Mouse (Mus musculus): ENCODE data around the gene 2210016L21Rik. TPM values are rescaled to one million over a fixed set of nuclear protein-coding genes. Genes with fewer than 3 reads are reported as not detected.

Gene 2210016L21Rik
- polyA plus RNA-seq, 1 experiment from 2014 or later = 106 TPM

DNA sequence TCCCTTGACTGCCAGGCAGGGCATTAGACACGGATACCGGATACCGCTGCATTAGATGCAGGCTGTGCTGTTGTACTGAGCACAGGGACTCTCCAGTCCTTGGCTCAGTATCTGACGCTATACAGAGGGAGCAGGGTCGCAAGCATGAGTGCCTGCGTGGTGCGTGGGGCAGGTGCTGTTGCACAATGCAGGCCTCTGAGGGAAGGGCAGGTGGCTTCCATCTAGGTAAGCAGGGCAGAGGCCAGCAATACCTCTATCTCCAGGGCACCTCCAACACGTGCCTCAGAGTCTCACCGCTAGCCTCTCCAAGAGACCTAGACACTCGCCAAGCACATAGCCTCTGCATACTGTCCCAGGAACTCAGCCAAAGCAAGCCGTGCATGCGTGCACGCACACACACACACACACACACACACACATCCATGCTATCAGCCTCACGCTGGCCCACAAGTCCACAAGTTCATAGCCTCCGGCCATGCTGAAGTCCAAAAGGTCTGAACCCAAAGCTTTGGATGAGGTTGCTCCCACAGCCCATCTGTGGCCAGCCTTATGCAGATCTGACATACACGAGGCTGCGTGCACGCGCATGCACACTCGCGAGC is 9.4 kb downstream of the 2210016L21Rik start:
- H3K4me3 ChIP-seq (replicated peaks; ENCODE audit: low read length) = no peak overlapping the region
- H3K36me3 ChIP-seq (ENCODE audit: control insufficient read depth, insufficient read depth) = peaks cover 13% of the 10 kb centered on the region
- no peaks in the 10 kb centered on the region for H3K9me3 ChIP-seq (ENCODE audit: control insufficient read depth, low read length)
- no peaks in the 10 kb centered on the region for H3K4me1 ChIP-seq (replicated peaks; ENCODE audit: control insufficient read depth, insufficient read depth, low read length)
- no peak for ATAC-seq
- H3K9ac ChIP-seq (replicated peaks; ENCODE audit: low read depth, low read length) = no peak overlapping the region
- 81% methylated on average over 21 of the region's 21 CpGs for WGBS
- no peaks in the 10 kb centered on the region for H3K27me3 ChIP-seq (replicated peaks; ENCODE audit: control insufficient read depth, insufficient read depth, low read length)
- H3K4me2 ChIP-seq (ENCODE audit: low read length) = no peak overlapping the region
- H3K27ac ChIP-seq (ENCODE audit: low read length) = no peak overlapping the region

DNA sequence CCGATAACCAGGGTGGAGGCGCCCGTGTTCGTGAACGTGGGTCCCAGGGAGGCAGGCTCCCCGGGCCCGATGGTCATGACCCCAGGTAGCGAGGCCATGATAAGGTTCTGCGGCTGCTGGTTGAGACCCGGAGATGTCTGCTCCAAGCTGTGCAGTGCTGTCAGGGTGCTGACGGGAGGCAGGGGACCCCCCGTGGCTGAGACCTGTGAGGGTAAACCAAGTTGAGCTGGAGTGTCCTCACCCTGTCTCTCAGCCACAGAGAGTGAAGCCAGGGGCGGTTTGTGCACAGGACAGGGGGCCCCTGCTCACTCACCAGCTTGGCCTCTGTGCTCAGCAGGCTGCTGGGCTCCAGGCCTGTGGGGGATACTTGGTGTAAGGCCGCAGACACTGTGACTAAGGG is 11.4 kb downstream of the 2210016L21Rik start:
- Histone ChIP-seq H3K27ac (ENCODE audit: low read length) (no peak overlapping the region), H3K9ac (replicated peaks; ENCODE audit: low read depth, low read length) (no peak overlapping the region), H3K4me2 (ENCODE audit: low read length) (no peak overlapping the region), H3K27me3 (replicated peaks; ENCODE audit: control insufficient read depth, insufficient read depth, low read length) (no peaks in the 10 kb centered on the region), H3K36me3 (ENCODE audit: control insufficient read depth, insufficient read depth) (peaks cover 4% of the 10 kb centered on the region; the same call in 1 of the 2 replicates), H3K9me3 (ENCODE audit: control insufficient read depth, low read length) (no peaks in the 10 kb centered on the region), H3K4me3 (replicated peaks; ENCODE audit: low read length) (no peak overlapping the region), H3K4me1 (replicated peaks; ENCODE audit: control insufficient read depth, insufficient read depth, low read length) (no peaks in the 10 kb centered on the region)
- WGBS = 90% methylated on average over 14 of the region's 14 CpGs
- ATAC-seq = no peak

DNA sequence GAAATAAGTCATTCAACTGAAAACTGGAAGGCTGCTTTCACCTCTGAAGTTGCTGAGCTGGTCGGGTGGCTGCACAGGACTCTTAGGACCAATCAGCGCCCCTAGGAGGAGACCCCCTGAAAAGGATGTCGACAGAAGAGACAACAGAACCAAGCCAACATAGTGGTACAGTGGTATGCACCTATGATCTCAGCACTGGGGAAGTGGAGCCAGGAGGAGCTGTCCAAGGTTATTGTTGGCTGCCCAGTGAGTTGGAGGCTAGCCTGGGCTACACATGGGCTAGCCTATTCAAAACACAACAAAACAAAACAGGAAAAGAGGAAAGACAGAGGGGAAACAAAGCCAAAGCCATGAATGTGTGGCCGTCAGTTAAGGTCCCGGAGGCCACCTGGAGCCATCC is 16.1 kb downstream of the 2210016L21Rik start:
- Histone ChIP-seq H3K4me2 (ENCODE audit: low read length) (no peak overlapping the region), H3K27me3 (replicated peaks; ENCODE audit: control insufficient read depth, insufficient read depth, low read length) (no peaks in the 10 kb centered on the region), H3K9me3 (ENCODE audit: control insufficient read depth, low read length) (peaks cover 4% of the 10 kb centered on the region; the same call in 1 of the 2 replicates), H3K4me3 (replicated peaks; ENCODE audit: low read length) (no peak overlapping the region), H3K36me3 (ENCODE audit: control insufficient read depth, insufficient read depth) (no peaks in the 10 kb centered on the region), H3K4me1 (replicated peaks; ENCODE audit: control insufficient read depth, insufficient read depth, low read length) (no peaks in the 10 kb centered on the region), H3K9ac (replicated peaks; ENCODE audit: low read depth, low read length) (no peak overlapping the region), H3K27ac (ENCODE audit: low read length) (no peak overlapping the region)
- ATAC-seq = no peak
- 84% methylated on average over 5 of the region's 5 CpGs for WGBS

DNA sequence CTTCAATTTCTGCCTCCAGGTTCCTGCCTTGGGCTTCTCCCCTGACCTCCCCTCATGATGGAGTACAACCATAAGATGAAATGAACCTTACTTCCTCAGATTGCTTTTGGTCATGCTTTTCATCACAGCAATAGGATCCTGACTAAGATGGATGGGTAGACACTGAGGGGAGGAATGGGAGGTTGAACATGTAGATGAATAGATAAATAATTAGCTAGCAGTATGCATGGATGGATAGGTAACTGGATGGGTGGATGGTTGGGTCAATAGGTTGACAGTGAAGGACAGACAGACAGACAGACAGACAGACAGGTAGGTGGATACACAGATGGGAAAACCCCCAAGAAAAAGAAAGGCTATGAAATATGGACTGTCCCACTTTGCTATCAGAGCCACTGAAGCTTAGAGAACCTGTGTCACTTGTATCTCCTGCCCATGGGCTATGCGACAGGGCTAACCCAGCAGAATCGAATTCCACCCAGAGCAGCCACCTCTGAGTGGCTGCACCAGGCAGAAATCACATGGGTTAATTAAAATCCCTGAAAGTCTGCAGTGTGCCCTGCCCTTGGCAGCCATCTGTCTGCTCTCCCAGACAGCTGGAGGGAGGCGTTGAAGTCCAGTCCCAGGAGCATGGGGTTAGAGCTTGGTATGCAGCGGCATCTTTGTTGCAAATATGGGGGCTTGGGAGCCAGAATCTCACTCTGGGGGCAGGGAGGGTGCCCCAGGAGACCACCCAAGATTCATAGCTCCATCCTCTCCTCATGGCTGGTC is 19.8 kb downstream of the 2210016L21Rik start:
- Histone ChIP-seq H3K4me3 (replicated peaks; ENCODE audit: low read length) (no peak overlapping the region), H3K27me3 (replicated peaks; ENCODE audit: control insufficient read depth, insufficient read depth, low read length) (no peaks in the 10 kb centered on the region), H3K36me3 (ENCODE audit: control insufficient read depth, insufficient read depth) (no peaks in the 10 kb centered on the region), H3K9ac (replicated peaks; ENCODE audit: low read depth, low read length) (no peak overlapping the region), H3K4me1 (replicated peaks; ENCODE audit: control insufficient read depth, insufficient read depth, low read length) (no peaks in the 10 kb centered on the region), H3K9me3 (ENCODE audit: control insufficient read depth, low read length) (peaks cover 4% of the 10 kb centered on the region; the same call in 1 of the 2 replicates), H3K4me2 (ENCODE audit: low read length) (no peak overlapping the region), H3K27ac (ENCODE audit: low read length) (no peak overlapping the region)
- ATAC-seq = no peak
- 70% methylated on average over 4 of the region's 4 CpGs for WGBS

DNA sequence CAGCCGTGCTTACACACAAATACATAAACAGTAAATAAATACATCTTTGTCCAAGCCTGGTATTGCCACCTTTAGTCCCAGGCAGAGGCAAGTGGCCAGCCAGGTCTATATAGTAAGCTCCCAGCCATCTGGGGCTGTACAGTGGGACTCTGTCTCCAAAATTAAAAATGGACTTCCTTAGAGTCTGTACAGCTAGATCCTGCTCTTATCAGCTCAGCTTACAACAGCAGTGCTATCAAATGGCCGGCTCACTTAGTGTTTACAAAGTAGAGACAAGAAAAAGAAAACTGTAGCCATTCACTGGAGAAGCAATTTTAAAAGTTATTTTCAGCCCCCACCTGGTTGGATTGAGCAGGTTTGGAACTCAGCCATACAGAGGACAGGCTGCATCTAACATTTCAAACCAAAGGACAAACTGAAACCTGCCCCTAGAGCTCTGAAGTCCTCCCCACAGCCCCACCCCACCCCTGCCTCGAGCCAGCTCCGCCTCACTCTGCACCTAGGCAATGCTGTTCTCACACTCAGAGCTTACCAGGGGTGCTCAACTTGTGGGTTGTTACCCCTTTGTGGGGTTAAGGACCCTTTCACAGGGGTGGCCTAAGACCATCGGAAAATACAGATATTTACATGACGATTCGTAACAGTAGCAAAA is 22.5 kb downstream of the 2210016L21Rik start:
- H3K4me3 ChIP-seq (replicated peaks; ENCODE audit: low read length) = no peak overlapping the region
- ATAC-seq = no peak
- H3K9me3 ChIP-seq (ENCODE audit: control insufficient read depth, low read length) = no peaks in the 10 kb centered on the region
- no peak overlapping the region for H3K9ac ChIP-seq (replicated peaks; ENCODE audit: low read depth, low read length)
- no peaks in the 10 kb centered on the region for H3K36me3 ChIP-seq (ENCODE audit: control insufficient read depth, insufficient read depth)
- 0 out of 2 replicates have a peak, but pooled peaks cover 2% of the 10 kb centered on the region for H3K27me3 ChIP-seq (replicated peaks; ENCODE audit: control insufficient read depth, insufficient read depth, low read length)
- no peak overlapping the region for H3K27ac ChIP-seq (ENCODE audit: low read length)
- H3K4me2 ChIP-seq (ENCODE audit: low read length) = no peak overlapping the region
- 72% methylated on average over 7 of the region's 7 CpGs for WGBS
- no peaks in the 10 kb centered on the region for H3K4me1 ChIP-seq (replicated peaks; ENCODE audit: control insufficient read depth, insufficient read depth, low read length)

DNA sequence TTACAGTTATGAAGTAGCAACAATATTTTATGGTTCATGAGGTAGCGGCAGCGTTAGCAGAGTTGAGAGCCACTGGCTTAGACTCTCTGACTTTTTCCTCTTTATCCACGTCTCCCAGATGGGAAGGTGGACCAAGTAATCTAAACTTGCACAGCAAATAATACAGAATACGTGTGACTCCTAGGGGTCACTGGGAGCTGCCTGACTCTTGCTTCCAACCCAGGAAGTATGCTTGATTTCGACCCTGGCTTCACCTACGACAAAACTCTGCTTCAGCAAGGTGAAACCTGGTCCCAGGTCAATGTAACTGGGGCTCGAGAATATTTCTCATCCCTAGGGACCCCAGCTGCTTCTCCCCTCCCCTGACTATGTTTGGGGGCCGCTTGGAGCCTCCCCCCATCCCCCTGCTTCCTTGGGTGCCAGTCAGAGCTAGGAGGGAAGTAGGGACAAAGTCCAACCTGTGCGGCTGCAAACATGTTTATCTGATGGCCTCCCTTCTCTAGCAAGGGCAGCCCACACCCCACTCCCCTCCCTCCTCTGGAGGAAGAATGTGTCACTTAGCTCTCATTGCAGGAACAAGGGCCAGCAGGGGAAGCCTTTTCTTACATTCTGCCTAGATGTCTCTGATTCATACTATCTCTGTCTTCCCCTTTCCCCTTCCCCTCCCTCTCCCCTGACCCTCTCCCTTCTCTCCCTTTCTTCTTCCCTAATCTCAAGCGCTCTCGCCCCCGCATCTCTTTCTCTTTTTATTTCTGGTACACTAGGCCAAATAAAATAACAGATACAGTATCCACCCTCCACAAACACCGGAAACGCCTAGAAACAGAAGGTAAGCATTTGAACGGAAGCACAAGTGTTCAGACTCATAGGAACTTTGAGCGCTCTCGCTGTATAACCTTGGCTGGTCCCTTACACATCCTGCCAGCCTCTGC is 23.3 kb downstream of the 2210016L21Rik start:
- no peaks in the 10 kb centered on the region for H3K9me3 ChIP-seq (ENCODE audit: control insufficient read depth, low read length)
- no peaks in the 10 kb centered on the region for H3K36me3 ChIP-seq (ENCODE audit: control insufficient read depth, insufficient read depth)
- H3K4me3 ChIP-seq (replicated peaks; ENCODE audit: low read length) = no peak overlapping the region
- H3K4me1 ChIP-seq (replicated peaks; ENCODE audit: control insufficient read depth, insufficient read depth, low read length) = no peaks in the 10 kb centered on the region
- ATAC-seq = no peak
- H3K27me3 ChIP-seq (replicated peaks; ENCODE audit: control insufficient read depth, insufficient read depth, low read length) = 0 out of 2 replicates have a peak, but pooled peaks cover 2% of the 10 kb centered on the region
- H3K27ac ChIP-seq (ENCODE audit: low read length) = no peak overlapping the region
- 70% methylated on average over 17 of the region's 17 CpGs for WGBS
- no peak overlapping the region for H3K4me2 ChIP-seq (ENCODE audit: low read length)
- no peak overlapping the region for H3K9ac ChIP-seq (replicated peaks; ENCODE audit: low read depth, low read length)

DNA sequence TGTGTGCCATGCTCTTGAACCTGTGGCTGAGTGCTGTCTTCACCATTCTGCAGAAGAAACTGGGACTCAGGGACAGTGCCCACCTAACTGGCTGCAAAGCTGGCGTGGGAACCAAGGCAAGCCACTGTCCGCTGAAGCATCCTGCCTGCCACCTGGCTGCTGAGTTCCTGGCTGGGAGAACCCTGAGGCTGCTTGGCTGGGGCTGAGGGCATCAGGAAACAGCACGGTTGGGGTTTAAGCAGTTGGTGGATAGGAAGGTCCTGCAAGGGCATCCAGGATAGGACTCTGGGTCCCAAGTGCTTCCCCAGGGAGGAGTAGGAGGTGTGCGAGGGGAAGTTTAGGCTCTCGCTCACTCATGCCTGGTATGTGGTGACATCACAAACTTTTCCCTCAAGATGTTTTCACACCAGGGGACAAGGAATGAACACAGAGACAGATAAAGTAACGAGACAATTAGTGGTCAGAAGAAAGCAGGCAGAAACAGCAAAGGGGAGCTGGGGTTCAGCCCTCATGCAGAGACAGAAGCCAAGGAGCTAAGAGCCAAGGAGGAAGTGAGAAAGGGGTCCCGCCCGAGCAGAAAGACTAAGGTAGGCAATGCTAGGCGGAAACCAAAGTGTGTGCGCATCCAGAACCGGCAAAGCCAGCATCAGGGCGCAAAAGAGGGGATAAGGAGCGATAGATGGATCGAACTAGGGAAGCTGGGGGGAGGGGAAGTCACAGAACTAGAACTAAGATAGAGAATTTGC is 25.7 kb downstream of the 2210016L21Rik start:
- WGBS = 46% methylated on average over 14 of the region's 14 CpGs
- H3K4me1 ChIP-seq (replicated peaks; ENCODE audit: control insufficient read depth, insufficient read depth, low read length) = no peaks in the 10 kb centered on the region
- H3K4me2 ChIP-seq (ENCODE audit: low read length) = no peak overlapping the region
- ATAC-seq = no peak
- H3K4me3 ChIP-seq (replicated peaks; ENCODE audit: low read length) = no peak overlapping the region
- H3K27ac ChIP-seq (ENCODE audit: low read length) = no peak overlapping the region
- no peaks in the 10 kb centered on the region for H3K9me3 ChIP-seq (ENCODE audit: control insufficient read depth, low read length)
- no peak overlapping the region for H3K9ac ChIP-seq (replicated peaks; ENCODE audit: low read depth, low read length)
- 0 out of 2 replicates have a peak, but pooled peaks cover 2% of the 10 kb centered on the region for H3K27me3 ChIP-seq (replicated peaks; ENCODE audit: control insufficient read depth, insufficient read depth, low read length)
- H3K36me3 ChIP-seq (ENCODE audit: control insufficient read depth, insufficient read depth) = no peaks in the 10 kb centered on the region

DNA sequence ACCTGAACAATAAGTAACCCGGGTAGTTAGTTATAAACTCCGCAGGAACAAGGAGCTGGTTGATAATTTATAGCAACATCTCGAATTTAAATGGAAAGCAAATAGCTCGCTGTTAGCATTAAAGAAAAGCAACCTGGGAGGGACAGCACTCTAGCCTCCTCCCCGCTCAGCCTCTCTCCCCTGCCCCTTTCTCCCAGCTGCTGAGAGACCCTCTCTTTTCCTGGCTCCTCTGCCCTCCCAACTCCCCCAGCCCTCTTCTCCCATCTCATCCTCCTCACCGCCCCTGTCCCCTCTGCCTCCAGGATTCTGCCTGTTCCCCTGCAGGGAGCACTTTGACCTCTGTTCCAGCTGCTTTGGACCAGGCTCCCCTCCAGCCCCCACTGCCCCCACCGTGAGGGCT is 26.7 kb downstream of the 2210016L21Rik start:
- Histone ChIP-seq H3K4me2 (ENCODE audit: low read length) (no peak overlapping the region), H3K9ac (replicated peaks; ENCODE audit: low read depth, low read length) (no peak overlapping the region), H3K36me3 (ENCODE audit: control insufficient read depth, insufficient read depth) (no peaks in the 10 kb centered on the region), H3K27ac (ENCODE audit: low read length) (no peak overlapping the region), H3K27me3 (replicated peaks; ENCODE audit: control insufficient read depth, insufficient read depth, low read length) (0 out of 2 replicates have a peak, but pooled peaks cover 2% of the 10 kb centered on the region), H3K9me3 (ENCODE audit: control insufficient read depth, low read length) (no peaks in the 10 kb centered on the region), H3K4me1 (replicated peaks; ENCODE audit: control insufficient read depth, insufficient read depth, low read length) (no peaks in the 10 kb centered on the region), H3K4me3 (replicated peaks; ENCODE audit: low read length) (no peak overlapping the region)
- WGBS = 11% methylated on average over 7 of the region's 7 CpGs
- no peak for ATAC-seq
